Mouse (Mus musculus) spleen, embryonic (tissue): ENCODE data around the gene Becn1.

Source experiments
- CTCF ChIA-PET: fragments of 350-600 bp; sonication (Branson Sonifier 250); formaldehyde crosslinking; loops from one replicate; lab custom pipeline; 2022; lab: Charles Lee

The Becn1 gene

DNA sequence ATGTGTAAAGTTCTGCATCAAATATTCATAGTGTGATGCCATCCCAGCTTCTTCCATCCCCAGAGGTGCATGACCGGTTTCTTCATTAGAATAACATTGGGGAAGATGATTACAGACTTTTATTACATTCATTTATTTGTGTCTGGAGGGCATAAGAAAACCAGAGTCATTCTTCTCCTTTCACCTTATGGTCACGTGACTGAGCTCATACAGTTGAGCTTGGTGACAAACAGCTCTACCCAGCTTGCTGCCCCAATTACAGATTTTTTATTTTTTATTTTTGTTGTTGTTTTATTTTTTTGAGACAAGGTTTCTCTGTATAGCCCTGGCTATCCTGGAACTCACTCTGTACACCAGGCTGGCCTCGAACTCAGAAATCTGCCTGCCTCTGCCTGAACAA lies 29.6 kb downstream of the Becn1 start:
- CTCF ChIA-PET = interaction anchor here (1.0 kb wide), 1 partner anchor 240 kb away, joined by 8 read pairs; no protein-coding TSS in a partner anchor

GRCm38 (mm10) chr11:101269577-101270116 lies 32.4 kb downstream of the Becn1 start:
- CTCF ChIA-PET = no interaction called here

- CTCF ChIA-PET = no interaction called here
These were observed 36.2 kb downstream of the Becn1 start for GRCm38 (mm10) chr11:101265906-101266305.

DNA sequence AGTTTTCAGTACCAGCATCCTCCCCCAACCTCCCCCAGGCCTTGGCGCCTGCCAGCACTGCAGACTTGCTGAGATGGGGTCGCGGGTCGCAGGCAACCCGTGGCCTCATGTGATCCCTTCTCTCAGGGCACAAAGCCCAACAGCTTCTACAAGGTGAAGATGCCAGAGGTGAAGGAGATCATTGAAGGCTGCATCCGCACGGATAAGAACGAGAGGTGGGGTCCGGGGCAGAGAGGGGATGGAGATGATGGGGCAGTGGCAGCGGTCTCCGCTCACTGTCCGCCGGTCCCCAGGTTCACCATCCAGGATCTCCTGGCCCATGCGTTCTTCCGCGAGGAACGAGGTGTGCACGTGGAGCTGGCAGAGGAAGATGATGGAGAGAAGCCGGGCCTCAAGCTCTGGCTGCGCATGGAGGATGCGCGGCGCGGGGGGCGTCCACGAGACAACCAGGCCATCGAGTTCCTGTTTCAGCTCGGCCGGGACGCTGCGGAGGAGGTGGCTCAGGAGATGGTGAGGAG lies 37.1 kb downstream of the Becn1 start:
- CTCF ChIA-PET = no interaction called here

GRCm38 (mm10) chr11:101263989-101264280 lies 38.2 kb downstream of the Becn1 start:
- CTCF ChIA-PET = no interaction called here

- CTCF ChIA-PET = no interaction called here
These were observed 38.7 kb downstream of the Becn1 start for GRCm38 (mm10) chr11:101263138-101263988.

GRCm38 (mm10) chr11:101262272-101262967 lies 39.7 kb downstream of the Becn1 start:
- CTCF ChIA-PET = no interaction called here

GRCm38 (mm10) chr11:101260826-101261380 lies 41.2 kb downstream of the Becn1 start:
- CTCF ChIA-PET = no interaction called here

DNA sequence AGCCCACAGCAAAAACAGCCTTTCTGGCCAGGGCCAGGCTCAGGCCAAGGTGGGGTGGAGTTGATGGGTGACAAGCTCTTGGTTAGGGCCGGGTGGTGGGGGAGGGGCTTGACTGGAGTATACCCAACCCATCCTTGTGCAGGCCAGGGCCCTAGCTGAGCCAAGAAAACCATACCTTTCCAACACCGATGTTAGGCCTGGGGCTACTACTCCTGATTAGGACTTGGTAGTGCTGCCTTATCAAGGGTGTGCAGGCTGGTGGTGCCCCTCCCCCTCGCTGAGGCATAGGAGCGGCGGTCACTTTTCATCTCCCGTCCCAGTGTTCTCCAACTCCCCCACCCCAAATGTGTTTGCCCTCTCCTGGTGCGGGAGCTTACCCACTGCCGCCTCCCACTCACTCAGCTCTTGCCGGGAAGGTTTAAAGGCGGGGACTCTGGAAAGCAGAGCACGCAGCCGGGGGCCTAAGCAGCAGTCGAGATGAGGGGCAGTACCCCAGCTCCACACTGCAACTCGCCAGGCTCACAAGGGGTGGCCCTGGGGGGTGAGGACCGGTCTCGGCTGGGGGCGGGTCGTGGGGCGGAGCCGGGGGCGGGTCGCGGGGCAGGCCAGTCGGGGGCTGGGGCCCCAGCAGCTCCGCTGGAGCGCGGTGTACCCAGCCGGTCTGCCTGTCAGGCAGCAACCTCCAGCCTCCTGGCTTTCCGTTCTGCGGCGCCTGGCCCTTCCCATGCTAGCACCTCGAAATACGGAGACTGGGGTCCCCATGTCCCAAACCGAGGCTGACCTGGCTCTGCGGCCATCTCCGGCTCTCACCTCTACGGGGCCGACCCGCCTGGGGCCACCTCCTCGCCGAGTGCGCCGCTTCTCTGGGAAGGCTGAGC lies 41.9 kb downstream of the Becn1 start, which contains the start of gene Wnk4:
TSS of gene Wnk4 (plus strand) at position 620 of the 878 bp plus-strand sequence.
- CTCF ChIA-PET = interaction anchor here (0.7 kb wide), 1 partner anchor 41 kb away, joined by 4 read pairs; no protein-coding TSS in a partner anchor

DNA sequence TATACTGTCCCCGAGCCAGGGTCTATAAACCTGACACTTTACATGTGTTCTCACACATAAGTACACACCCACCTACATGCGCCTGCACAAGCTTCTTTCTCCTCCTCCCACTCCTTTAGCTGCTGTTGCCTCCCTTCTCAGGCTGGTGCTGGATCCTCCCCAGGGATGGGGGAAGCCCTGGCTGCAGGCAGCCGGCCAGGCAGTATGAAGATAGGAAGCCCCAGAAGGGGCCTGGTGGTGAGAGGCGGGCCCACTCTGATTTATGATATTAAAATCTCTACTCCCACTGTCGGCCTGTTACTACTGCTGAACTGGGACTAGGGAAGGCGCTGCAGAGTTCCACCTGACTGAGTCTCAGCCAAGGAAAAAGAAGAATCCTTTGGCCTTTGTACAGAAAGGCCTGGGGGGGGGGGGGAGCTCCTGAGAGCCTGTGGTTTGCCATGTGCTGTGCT lies 42.8 kb downstream of the Becn1 start:
- CTCF ChIA-PET = no interaction called here

DNA sequence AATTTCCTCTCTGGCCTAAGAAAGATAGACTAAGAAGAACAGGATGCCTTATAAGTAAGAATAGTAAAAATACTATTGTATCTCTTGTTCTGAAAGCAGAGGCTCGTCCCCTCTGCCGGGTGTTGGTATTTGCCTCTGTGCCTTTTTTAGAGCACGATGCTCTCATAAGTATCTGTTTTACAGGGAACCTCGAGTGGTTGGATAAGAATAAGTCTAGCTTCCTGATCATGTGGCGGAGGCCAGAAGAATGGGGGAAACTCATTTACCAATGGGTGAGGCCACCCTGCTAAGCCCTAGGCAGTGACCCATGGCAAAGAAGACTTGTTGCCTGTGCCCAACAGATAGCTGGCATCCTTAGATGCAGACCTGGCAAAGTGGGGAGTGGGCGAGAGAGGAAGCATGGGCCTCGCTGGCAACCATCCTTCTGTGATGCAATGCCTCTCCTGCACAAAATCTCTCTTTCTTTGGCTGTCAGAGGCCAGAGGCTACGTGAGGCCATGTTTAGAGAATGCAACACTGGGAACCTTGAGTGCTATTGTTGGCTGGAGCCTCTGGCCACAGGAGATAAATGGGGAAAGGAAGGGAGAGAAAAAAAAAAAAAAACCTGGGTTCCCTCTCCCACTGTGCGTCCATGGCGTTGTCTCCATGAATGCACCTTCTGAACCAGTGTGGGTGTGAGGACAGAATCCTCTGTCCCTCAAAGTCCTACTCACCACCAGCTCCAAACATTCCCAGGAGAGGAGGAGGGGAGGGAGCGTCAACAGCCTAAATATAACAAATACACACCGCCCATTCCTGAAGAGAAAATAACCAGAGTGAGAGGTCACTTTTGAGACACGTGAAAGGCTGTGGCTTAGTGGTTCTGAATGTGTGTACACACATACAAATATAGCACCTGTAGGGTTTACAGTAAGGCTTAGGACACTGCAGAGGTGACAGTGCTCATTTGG lies 46.0 kb downstream of the Becn1 start:
- CTCF ChIA-PET = interaction anchor here (0.7 kb wide), 1 partner anchor 169 kb away, joined by 4 read pairs; the partner anchor contains the start of genes Gm27029 and Rundc1

- CTCF ChIA-PET = interaction anchor here (0.7 kb wide), 1 partner anchor 439 kb away, joined by 4 read pairs; no protein-coding TSS in a partner anchor
These were observed 48.3 kb downstream of the Becn1 start, which contains the start of gene Vps25 for GRCm38 (mm10) chr11:101253613-101254389. Vps25 (plus strand) TSS chr11:101253707.

DNA sequence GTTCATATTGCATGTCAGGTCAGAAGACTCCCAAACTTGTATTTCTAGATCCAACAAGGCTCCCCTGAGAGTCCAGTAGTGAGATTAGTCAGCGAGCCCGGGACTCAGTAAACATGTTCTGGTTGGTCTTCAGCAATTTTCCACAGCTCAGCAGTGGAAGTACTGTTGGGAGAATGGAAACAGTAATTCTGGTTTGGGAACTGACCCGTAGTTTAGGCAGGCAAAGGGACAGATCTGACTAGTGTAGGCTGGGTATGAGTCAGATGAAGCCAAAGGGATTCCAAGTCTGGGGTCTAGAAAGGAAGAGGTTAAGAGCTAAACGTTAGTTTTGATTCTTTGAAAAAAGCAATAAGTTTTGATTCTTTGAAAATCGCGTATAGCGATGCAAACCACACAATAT lies 49.1 kb downstream of the Becn1 start:
- CTCF ChIA-PET = interaction anchor here (0.6 to 0.7 kb wide), 2 partner anchors 178 to 439 kb away, joined by 4 read pairs; no protein-coding TSS in a partner anchor

GRCm38 (mm10) chr11:101251031-101251430 lies 51.1 kb downstream of the Becn1 start:
- CTCF ChIA-PET = interaction anchor here (1.1 kb wide), 1 partner anchor 77 kb away, joined by 3 read pairs; no protein-coding TSS in a partner anchor

- CTCF ChIA-PET = interaction anchor here (0.7 to 1.0 kb wide), 2 partner anchors 25 to 40 kb away, joined by 3 to 5 read pairs; no protein-coding TSS in a partner anchor
These were observed 53.7 kb downstream of the Becn1 start for GRCm38 (mm10) chr11:101248258-101248994.

DNA sequence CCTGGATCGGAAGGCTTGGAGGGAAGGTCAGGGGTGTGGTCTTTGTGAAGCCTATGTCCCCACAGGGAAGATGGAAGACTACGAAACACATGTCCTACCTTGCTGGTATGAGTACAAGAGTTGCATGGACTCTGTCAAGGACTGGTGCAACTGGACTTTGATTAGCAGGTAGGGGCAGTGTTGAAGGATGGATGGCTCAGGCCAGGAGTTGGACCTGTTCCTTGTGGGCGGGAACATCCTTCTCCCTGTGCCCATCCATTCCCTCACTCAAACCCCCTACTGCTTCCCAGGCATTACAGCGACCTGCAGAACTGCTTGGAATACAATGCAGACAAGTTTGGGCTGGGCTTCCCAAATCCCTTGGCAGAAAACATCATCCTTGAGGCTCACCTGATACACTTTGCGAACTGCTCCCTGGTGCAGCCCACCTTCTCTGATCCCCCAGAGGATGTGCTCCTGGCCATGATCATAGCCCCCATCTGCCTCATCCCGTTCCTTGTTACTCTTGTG lies 54.5 kb downstream of the Becn1 start:
- CTCF ChIA-PET = interaction anchor here (1.0 kb wide), 1 partner anchor 24 kb away, joined by 3 read pairs; no protein-coding TSS in a partner anchor

DNA sequence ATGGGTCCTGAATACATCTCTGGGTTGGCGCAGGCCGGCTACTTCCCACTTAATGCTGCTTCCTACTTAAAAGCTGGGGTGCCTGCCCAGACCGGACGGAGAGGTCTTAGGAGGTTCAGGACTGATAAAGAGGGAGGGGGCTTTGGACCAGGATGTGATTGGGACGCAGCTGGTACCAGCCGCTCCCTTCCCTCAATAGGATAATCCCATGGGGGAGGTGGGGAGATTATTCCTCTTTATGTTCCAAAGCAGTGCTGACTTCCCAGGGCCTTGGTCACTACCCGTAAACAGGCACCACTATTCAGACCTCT lies 55.4 kb downstream of the Becn1 start:
- CTCF ChIA-PET = no interaction called here
